Mouse (Mus musculus) thymus, adult 2 months (tissue): ENCODE results near the gene Cnksr3.

Experiments used
- CTCF ChIP-seq: fragments of 200-500 bp; IDR thresholded peaks from 2 replicates; pipeline ENCODE4 v1.5.1; 2012; ENCODE audit warnings: mild to moderate bottlenecking, control low read depth, low read length, moderate library complexity, borderline replicate concordance; ENCODE audit not compliant: control insufficient read depth, poor library complexity, insufficient read depth; ENCODE audit errors: extremely low read depth
- POLR2A ChIP-seq: fragments of 200-500 bp; IDR thresholded peaks from 2 replicates; pipeline ENCODE4 v1.6.1; 2012; ENCODE audit warnings: mild to moderate bottlenecking, low read length, control low read depth, moderate library complexity; ENCODE audit not compliant: control insufficient read depth, poor library complexity, insufficient read depth; ENCODE audit errors: extremely low read depth

DNA sequence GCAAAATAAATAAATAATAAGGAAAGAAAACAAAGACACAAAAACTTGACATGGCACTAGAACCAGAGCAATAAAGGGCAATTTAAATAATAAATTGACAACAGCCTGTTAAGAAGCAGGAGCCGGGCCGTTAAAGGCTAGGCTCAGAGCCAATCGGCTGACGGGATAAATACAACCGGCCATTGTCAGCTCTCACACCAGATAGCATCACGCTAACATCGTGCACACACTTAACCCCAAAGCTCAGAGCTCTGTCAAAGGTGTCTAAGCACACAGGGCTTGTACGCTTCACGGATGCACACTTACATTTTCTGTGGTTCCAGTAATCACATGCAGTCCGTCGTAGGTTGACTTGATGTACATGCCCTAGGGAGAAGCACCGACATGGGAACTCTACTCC lies 74.0 kb downstream of the Cnksr3 start:
- TF ChIP-seq POLR2A (no peak), CTCF (no peak)
